In the genomic region with DNA sequence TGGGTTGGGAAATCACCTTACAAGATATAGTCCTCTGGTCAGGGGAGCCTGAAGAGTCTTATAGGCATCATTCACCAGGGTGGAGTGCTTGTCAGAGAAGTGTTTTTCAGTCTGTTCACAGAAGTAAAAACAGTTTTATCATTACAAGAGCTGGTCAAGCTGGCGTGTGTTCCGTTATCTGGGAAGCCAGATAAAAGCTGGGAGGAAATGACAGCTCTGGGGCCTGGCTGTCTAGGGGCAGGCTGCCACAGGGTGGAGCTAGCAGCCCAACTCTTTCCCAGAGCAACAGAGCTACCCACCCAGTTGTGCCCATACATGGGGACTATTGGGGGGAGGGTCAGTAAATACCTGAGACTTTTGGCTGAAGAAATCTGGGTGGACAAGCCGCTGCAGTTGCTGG, we compare ENCODE assay signal across 8 mouse cellular contexts. TPM values are rescaled to one million over a fixed set of nuclear protein-coding genes. Genes with fewer than 3 reads are reported as not detected.
DNase-seq lines count a peak whose midpoint lies in the region; TF ChIP-seq lines count a peak whose summit lies in the region.

No protein-coding gene starts in this region.

- no peak overlapping the region for H3K4me3 ChIP-seq in layer of hippocampus, adult 2 months

- peak; percentile 70 to 75 for DNase-seq in cerebellum, postnatal 10 days
- DNase-seq in cerebellum, adult 8-10 months, result no peak
- peak; percentile 37 for DNase-seq in urinary bladder, postnatal 25 days (ENCODE audit: low spot score)
- DNase-seq in urinary bladder, postnatal 10 days (ENCODE audit: low spot score), result no peak
- peak; percentile 31 for DNase-seq in gastrocnemius, postnatal 25 days
- peak; percentile 21 to 58 for DNase-seq in layer of hippocampus, adult 2 months (ENCODE audit: low spot score in 2 of 2)
- peak; percentile 81 for DNase-seq in lung, postnatal 10 days
- DNase-seq in spleen, postnatal 4 days (ENCODE audit: low spot score in 2 of 2), result peak; percentile 82 to 86

- no peak overlapping the region for H3K27ac ChIP-seq in layer of hippocampus, adult 2 months

- TF ChIP-seq CTCF in layer of hippocampus, adult 2 months (conservative IDR thresholded peaks at IDR 0.05), result peak; percentile 88

RNA-seq across cellular contexts. Expression of a gene that starts 3.6 kb away (rescaled TPM):
- total RNA-seq in gastrocnemius, postnatal 25 days (2021), result 10 to 100 TPM in 1 of 2 experiments, 1 to 10 TPM in 1; 9.7 to 12.5 TPM
- 10 to 100 TPM; 11.3 to 13.9 TPM for total RNA-seq in layer of hippocampus, adult 2 months (2021)

RNA-seq across cellular contexts. Expression of a gene that starts 3.8 kb away (rescaled TPM):
- 1 to 10 TPM; 1.4 to 1.5 TPM for total RNA-seq in gastrocnemius, postnatal 25 days (2021)
- 1 to 10 TPM in 1 of 2 experiments, under 1 TPM in 1; 0.56 to 2.8 TPM for total RNA-seq in layer of hippocampus, adult 2 months (2021)

RNA-seq across cellular contexts. Expression of a gene that starts 26.1 kb away (rescaled TPM):
- 10 to 100 TPM; 33.0 to 43.3 TPM for total RNA-seq in gastrocnemius, postnatal 25 days (2021)
- 10 to 100 TPM; 70.0 to 72.8 TPM for total RNA-seq in layer of hippocampus, adult 2 months (2021)

RNA-seq across cellular contexts. Expression of a gene that starts 43.6 kb away (rescaled TPM):
- 10 to 100 TPM; 12.4 to 15.0 TPM for total RNA-seq in gastrocnemius, postnatal 25 days (2021)
- total RNA-seq in layer of hippocampus, adult 2 months (2021), result 10 to 100 TPM; 10.2 to 11.7 TPM

RNA-seq across cellular contexts. Expression of a gene that starts 55.5 kb away (rescaled TPM):
- total RNA-seq in gastrocnemius, postnatal 25 days (2021), result 10 to 100 TPM in 1 of 2 experiments, 1 to 10 TPM in 1; 9.8 to 10.8 TPM
- total RNA-seq in layer of hippocampus, adult 2 months (2021), result 10 to 100 TPM; 19.2 to 19.6 TPM

Comparison
In these comparisons a context has a peak if more than half of its experiments do, and no peak if none do; other contexts are left out.
1. DNase-seq: peak in cerebellum, postnatal 10 days (2 of 2), urinary bladder, postnatal 25 days (single experiment), gastrocnemius, postnatal 25 days (single experiment), layer of hippocampus, adult 2 months (2 of 2), lung, postnatal 10 days (single experiment) and spleen, postnatal 4 days (2 of 2); none in cerebellum, adult 8-10 months (single experiment) and urinary bladder, postnatal 10 days (single experiment).